Mouse (Mus musculus) hindbrain, embryonic 16.5 days (tissue): ENCODE results near the gene Plekhs1. TPM values are rescaled to one million over a fixed set of nuclear protein-coding genes. Genes with fewer than 3 reads are reported as not detected.

Experiments used
- ATAC-seq: fragments of 200-750 bp; cut with Nextera tagmentation; 2 replicates; pipeline ENCODE4 v1.8.0; 2017; ENCODE audit warnings: moderate TSS enrichment, moderate library complexity
- H3K27ac ChIP-seq: fragments of 300-500 bp; sonication (generic); 2 replicates; pipeline ENCODE4 v1.5.1; 2014; ENCODE audit warnings: low read depth, mild to moderate bottlenecking, control low read depth, low read length, moderate library complexity
- H3K27me3 ChIP-seq: fragments of 300-500 bp; sonication (generic); replicated peaks from 2 replicates; pipeline ENCODE4 v1.6.1; 2014; ENCODE audit warnings: low read length; ENCODE audit not compliant: control insufficient read depth, insufficient read depth
- H3K36me3 ChIP-seq: fragments of 300-500 bp; sonication (generic); 2 replicates; pipeline ENCODE4 v1.6.1; 2014; ENCODE audit warnings: mild to moderate bottlenecking, low read length, moderate library complexity, mixed read lengths; ENCODE audit not compliant: control insufficient read depth, insufficient read depth
- H3K4me1 ChIP-seq: fragments of 300-500 bp; sonication (generic); 2 replicates; pipeline ENCODE4 v1.6.1; 2014; ENCODE audit warnings: low read depth, low read length; ENCODE audit not compliant: control insufficient read depth, insufficient read depth
- H3K4me2 ChIP-seq: fragments of 300-500 bp; sonication (generic); 2 replicates; pipeline ENCODE4 v1.6.1; 2014; ENCODE audit warnings: mild to moderate bottlenecking, low read length, control low read depth, moderate library complexity
- H3K4me3 ChIP-seq: fragments of 300-500 bp; sonication (generic); 2 replicates; pipeline ENCODE4 v1.5.1; 2014; ENCODE audit warnings: mild to moderate bottlenecking, low read length, control low read depth, moderate library complexity
- H3K9ac ChIP-seq: fragments of 300-500 bp; sonication (generic); 2 replicates; pipeline ENCODE4 v1.6.1; 2014; ENCODE audit warnings: low read depth, mild to moderate bottlenecking, control low read depth, low read length, moderate library complexity
- H3K9me3 ChIP-seq: fragments of 300-500 bp; sonication (generic); 2 replicates; pipeline ENCODE4 v1.6.1; 2014; ENCODE audit warnings: mild to moderate bottlenecking, low read length, moderate library complexity; ENCODE audit not compliant: control insufficient read depth
- WGBS: fragments of 180-500 bp; shearing (Covaris S2); extraction: QIAGEN DNeasy Blood & Tissue Kit; methylation state at CpG from one replicate; pipeline ENCODE4 v1.1.7; 2014; 5-methylcytosine and 5-hydroxymethylcytosine counted together
- polyA plus RNA-seq: library from polyadenylated mRNA; unstranded; fragments of >200 nt; fragmentation: Nextera tagmentation; extraction: Ambion mirVana; gene quantifications from 2 replicates; pipeline ENCODE4 v1.2.1, GENCODE M21; 2015

Gene Plekhs1
- polyA plus RNA-seq, 1 experiment from 2014 or later: 0.25 TPM

DNA sequence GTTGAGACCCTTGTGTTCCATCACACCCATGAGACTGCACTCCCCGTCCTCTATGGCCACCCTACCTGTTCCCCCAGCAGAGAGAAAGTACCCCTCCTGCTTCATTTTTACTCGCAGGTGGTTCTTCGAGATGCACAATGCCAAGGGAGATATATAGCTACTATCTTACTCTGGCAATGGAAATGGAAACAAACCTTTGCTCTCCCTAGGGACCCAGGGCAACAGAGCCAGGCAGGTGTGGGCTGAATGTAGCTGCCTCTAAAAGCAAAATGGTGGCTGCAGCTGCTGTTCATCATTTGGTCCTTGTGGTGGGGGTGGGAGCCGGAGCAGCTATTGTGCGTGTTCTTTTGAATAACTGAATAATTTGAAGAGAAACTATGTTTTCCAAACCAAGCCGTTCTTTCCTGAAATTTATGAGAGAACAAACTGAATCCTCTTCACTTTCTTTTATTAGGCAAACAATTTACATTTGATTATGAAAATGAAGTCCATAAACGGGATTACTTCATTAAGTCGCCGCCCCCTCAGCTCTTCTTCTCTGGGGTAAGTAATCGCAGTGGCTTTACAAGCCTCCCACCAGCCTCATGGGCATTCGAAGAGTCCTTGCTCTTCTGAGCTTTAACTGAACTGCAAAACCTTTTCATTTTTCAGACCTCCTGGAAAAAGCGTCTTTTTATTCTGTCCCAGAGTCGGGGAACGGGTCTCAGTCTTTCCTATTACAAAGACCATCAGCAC is 9.0 kb downstream of the Plekhs1 start:
- Histone ChIP-seq H3K9me3 (no peaks in the 10 kb centered on the region), H3K9ac (no peak overlapping the region), H3K4me1 (no peaks in the 10 kb centered on the region; the same call in 1 of the 2 replicates), H3K4me2 (no peak overlapping the region), H3K36me3 (no peaks in the 10 kb centered on the region), H3K4me3 (no peak overlapping the region), H3K27ac (no peak overlapping the region), H3K27me3 (no peaks in the 10 kb centered on the region)
- 82% methylated on average over 14 of the region's 14 CpGs for WGBS
- ATAC-seq: no peak

- Histone ChIP-seq H3K4me3 (no peak overlapping the region), H3K9me3 (no peaks in the 10 kb centered on the region), H3K36me3 (no peaks in the 10 kb centered on the region), H3K9ac (no peak overlapping the region), H3K4me2 (no peak overlapping the region), H3K27ac (no peak overlapping the region), H3K27me3 (no peaks in the 10 kb centered on the region), H3K4me1 (no peaks in the 10 kb centered on the region; the same call in 1 of the 2 replicates)
- no peak for ATAC-seq
- WGBS: 77% methylated on average over 10 of the region's 10 CpGs
Observed at GRCm38 (mm10) chr19:56471934-56472333, 10.5 kb downstream of the Plekhs1 start.

DNA sequence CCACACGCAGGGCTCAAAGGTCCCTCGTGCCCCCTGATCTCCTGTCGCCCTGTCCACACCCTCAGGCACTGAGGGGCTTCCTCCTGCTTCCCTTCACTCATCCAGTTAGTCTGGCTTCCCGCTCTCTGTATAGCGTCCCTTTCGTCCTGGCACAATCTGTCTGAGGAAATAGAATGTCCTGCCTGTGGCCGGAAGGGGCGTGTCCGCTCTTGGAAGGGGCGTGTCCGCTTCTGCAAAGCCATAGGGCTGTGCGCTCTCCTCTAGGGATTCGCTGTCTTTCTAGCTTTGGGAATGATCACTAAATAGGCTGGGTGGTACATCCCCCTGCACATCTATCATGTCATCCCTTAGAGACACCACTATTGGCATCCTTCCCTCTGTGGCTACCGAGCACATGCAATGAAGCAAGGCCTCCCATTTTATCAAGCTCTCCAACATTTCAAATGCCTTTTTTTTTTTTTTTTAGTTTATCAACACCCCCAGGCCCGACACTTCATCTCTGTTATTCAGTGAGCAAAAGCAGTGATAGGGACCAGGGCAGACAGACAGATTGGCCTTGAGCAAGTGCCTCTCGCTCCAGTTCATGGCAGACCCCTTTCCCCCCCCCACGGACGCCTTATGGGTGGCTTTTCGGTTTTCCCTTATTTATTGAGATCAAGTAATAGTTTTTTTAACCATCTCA is 13.6 kb downstream of the Plekhs1 start:
- H3K27me3 ChIP-seq: no peaks in the 10 kb centered on the region
- no peaks in the 10 kb centered on the region; the same call in 1 of the 2 replicates for H3K4me1 ChIP-seq
- ATAC-seq: peak; percentile 43; the same call in 1 of the 2 replicates
- no peaks in the 10 kb centered on the region for H3K36me3 ChIP-seq
- no peak overlapping the region for H3K9ac ChIP-seq
- WGBS: 52% methylated on average over 19 of the region's 19 CpGs
- no peaks in the 10 kb centered on the region for H3K9me3 ChIP-seq
- no peak overlapping the region for H3K4me2 ChIP-seq
- no peak overlapping the region for H3K27ac ChIP-seq
- H3K4me3 ChIP-seq: no peak overlapping the region

- no peak overlapping the region for H3K4me2 ChIP-seq
- H3K27ac ChIP-seq: no peak overlapping the region
- 28% methylated on average over 2 of the region's 2 CpGs for WGBS
- H3K36me3 ChIP-seq: no peaks in the 10 kb centered on the region
- no peaks in the 10 kb centered on the region; the same call in 1 of the 2 replicates for H3K4me1 ChIP-seq
- H3K9ac ChIP-seq: no peak overlapping the region
- ATAC-seq: peak; percentile 67
- no peak overlapping the region for H3K4me3 ChIP-seq
- H3K9me3 ChIP-seq: no peaks in the 10 kb centered on the region
- no peaks in the 10 kb centered on the region for H3K27me3 ChIP-seq
Observed at GRCm38 (mm10) chr19:56476546-56476945, 15.1 kb downstream of the Plekhs1 start.

DNA sequence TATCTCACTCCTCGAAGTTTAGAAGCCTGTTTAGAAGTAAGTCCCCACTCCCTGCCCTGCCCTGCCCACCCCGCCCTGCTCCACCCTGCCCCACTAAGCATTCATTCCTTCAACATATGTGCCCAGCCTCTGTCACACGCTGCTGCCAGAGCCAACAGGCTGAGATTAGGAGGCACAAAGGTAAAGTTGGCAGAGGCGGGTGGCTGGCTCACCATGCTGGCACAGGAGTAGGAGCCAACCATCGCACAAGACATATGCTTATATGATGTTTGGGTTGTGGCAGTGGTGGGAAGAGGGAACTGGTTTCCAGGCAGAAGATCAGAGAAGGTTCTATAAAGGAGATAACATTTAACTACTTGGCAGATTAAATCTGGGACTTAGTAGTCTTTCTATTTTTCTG is 15.8 kb downstream of the Plekhs1 start:
- Histone ChIP-seq H3K36me3 (no peaks in the 10 kb centered on the region), H3K27me3 (no peaks in the 10 kb centered on the region), H3K27ac (no peak overlapping the region), H3K9me3 (no peaks in the 10 kb centered on the region), H3K4me2 (no peak overlapping the region), H3K4me3 (no peak overlapping the region), H3K9ac (no peak overlapping the region), H3K4me1 (no peaks in the 10 kb centered on the region; the same call in 1 of the 2 replicates)
- 80% methylated on average over 5 of the region's 5 CpGs for WGBS
- ATAC-seq: no peak

- ATAC-seq: no peak
- Histone ChIP-seq H3K27me3 (no peaks in the 10 kb centered on the region), H3K4me2 (no peak overlapping the region), H3K9ac (no peak overlapping the region), H3K4me3 (no peak overlapping the region), H3K27ac (no peak overlapping the region), H3K4me1 (no peaks in the 10 kb centered on the region; the same call in 1 of the 2 replicates), H3K9me3 (no peaks in the 10 kb centered on the region), H3K36me3 (no peaks in the 10 kb centered on the region)
- WGBS: 40% methylated on average over 3 of the region's 3 CpGs
Observed at GRCm38 (mm10) chr19:56477832-56478231, 16.4 kb downstream of the Plekhs1 start.

DNA sequence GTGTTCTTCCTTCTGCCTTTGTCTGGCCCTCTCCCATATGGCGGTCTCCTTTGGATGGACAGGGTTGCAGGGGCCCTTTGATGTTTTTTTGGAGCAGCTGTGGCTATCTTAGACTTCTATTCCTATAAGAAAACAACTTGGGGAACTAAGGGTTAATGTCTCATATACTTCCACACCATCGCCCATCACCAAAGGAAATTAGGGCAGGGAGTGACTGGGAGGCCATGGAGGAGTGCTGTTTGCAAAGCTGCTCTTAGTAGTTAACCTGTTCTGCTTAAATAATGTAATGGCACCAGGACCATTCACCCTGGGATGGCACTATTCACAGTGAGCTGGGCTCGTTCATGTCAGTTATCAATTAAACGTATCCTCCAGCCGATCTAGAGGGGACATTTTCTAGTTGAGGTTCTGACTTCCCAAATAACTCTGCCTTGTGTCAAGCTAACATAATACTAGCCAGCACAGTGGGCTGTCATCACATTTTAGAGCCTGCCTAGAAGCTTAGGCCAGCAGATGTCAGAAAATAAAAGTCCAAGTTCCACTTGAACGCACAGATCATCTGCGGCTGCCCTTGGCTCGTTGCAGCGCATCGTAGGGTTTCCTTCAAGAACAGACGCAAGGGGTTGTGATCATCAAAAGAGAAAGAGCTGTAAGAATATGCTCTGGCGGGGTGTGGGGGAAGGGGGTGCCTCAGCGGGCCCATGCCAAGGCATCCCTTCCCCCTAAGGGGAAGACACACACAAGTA is 23.4 kb downstream of the Plekhs1 start:
- no peaks in the 10 kb centered on the region for H3K9me3 ChIP-seq
- no peaks in the 10 kb centered on the region for H3K36me3 ChIP-seq
- H3K9ac ChIP-seq: no peak overlapping the region
- peak; percentile 50; the same call in 1 of the 2 replicates for ATAC-seq
- 34% methylated on average over 13 of the region's 13 CpGs for WGBS
- no peaks in the 10 kb centered on the region for H3K27me3 ChIP-seq
- H3K4me3 ChIP-seq: no peak overlapping the region
- peaks cover 10% of the 10 kb centered on the region for H3K4me1 ChIP-seq
- no peak overlapping the region; the same call in 1 of the 2 replicates for H3K27ac ChIP-seq
- H3K4me2 ChIP-seq: no peak overlapping the region

- Histone ChIP-seq H3K4me2 (no peak overlapping the region), H3K27me3 (no peaks in the 10 kb centered on the region), H3K4me1 (peaks cover 10% of the 10 kb centered on the region), H3K9ac (no peak overlapping the region), H3K4me3 (no peak overlapping the region), H3K36me3 (no peaks in the 10 kb centered on the region), H3K9me3 (no peaks in the 10 kb centered on the region), H3K27ac (no peak overlapping the region; the same call in 1 of the 2 replicates)
- WGBS: 50% methylated on average over 13 of the region's 13 CpGs
- ATAC-seq: peak; percentile 45
Observed at GRCm38 (mm10) chr19:56485376-56486271, 24.2 kb downstream of the Plekhs1 start.
